Mouse (Mus musculus): Measurements from ENCODE around the gene Rbp1.

The Rbp1 gene

GRCm38 (mm10) chr9:98422656-98423055 is at the start of gene Rbp1:
TSS of gene Rbp1 (plus strand) at chr9:98422961.
- no peak for DNase-seq

- no peak for DNase-seq
Observed at GRCm38 (mm10) chr9:98373358-98373757, 49.4 kb upstream of the Rbp1 start.

- DNase-seq, result no peak
Observed at GRCm38 (mm10) chr9:98374897-98375296, 47.9 kb upstream of the Rbp1 start.

- DNase-seq, result no peak
Observed at GRCm38 (mm10) chr9:98375329-98376170, 47.2 kb upstream of the Rbp1 start.

GRCm38 (mm10) chr9:98379736-98380135 is 43.0 kb upstream of the Rbp1 start:
- no peak for DNase-seq

- DNase-seq, result no peak
Observed at GRCm38 (mm10) chr9:98380593-98380992, 42.2 kb upstream of the Rbp1 start.

- DNase-seq, result peak; percentile 54 to 64
Observed at GRCm38 (mm10) chr9:98387741-98388632, 34.8 kb upstream of the Rbp1 start.

- no peak for DNase-seq
Observed at GRCm38 (mm10) chr9:98388633-98388965, 34.2 kb upstream of the Rbp1 start.

- no peak for DNase-seq
Observed at GRCm38 (mm10) chr9:98393496-98393895, 29.3 kb upstream of the Rbp1 start.

GRCm38 (mm10) chr9:98397211-98397610 is 25.6 kb upstream of the Rbp1 start:
- no peak for DNase-seq

- no peak for DNase-seq
Observed at GRCm38 (mm10) chr9:98397866-98398265, 24.9 kb upstream of the Rbp1 start.

- DNase-seq, result peak; percentile 49 to 71
Observed at GRCm38 (mm10) chr9:98400185-98400894, 22.4 kb upstream of the Rbp1 start.

GRCm38 (mm10) chr9:98401611-98402010 is 21.1 kb upstream of the Rbp1 start:
- DNase-seq, result no peak

GRCm38 (mm10) chr9:98407771-98408170 is 15.0 kb upstream of the Rbp1 start:
- DNase-seq, result peak; percentile 30 to 34

- DNase-seq, result peak; percentile 89 to 90
Observed at GRCm38 (mm10) chr9:98409137-98409536, 13.6 kb upstream of the Rbp1 start.

- DNase-seq, result no peak
Observed at GRCm38 (mm10) chr9:98415427-98415826, 7.3 kb upstream of the Rbp1 start.

GRCm38 (mm10) chr9:98417919-98418318 is 4.8 kb upstream of the Rbp1 start:
- peak; percentile 41 to 49 for DNase-seq

GRCm38 (mm10) chr9:98418346-98418745 is 4.4 kb upstream of the Rbp1 start:
- no peak for DNase-seq

GRCm38 (mm10) chr9:98420666-98421065 is 2.1 kb upstream of the Rbp1 start:
- no peak for DNase-seq

- no peak for DNase-seq
Observed at GRCm38 (mm10) chr9:98421903-98422302, 858 bp upstream of the Rbp1 start.

- DNase-seq, result no peak
Observed at GRCm38 (mm10) chr9:98423691-98424090, 930 bp downstream of the Rbp1 start.

- DNase-seq, result no peak
Observed at GRCm38 (mm10) chr9:98424291-98424690, 1.5 kb downstream of the Rbp1 start.

GRCm38 (mm10) chr9:98424725-98425210 is 2.0 kb downstream of the Rbp1 start:
- DNase-seq, result peak; percentile 12 to 32
